Mouse (Mus musculus): ENCODE results near the gene Osbpl9.

Gene Osbpl9

GRCm38 (mm10) chr4:109201582-109202424 lies at the start of gene Osbpl9:
Gene Osbpl9, minus strand, starts transcription at chr4:109202272.
- DNase-seq (ENCODE audit: low spot score in 2 of 2), result peak; percentile 97 to 99

GRCm38 (mm10) chr4:109251605-109252004 lies 49.5 kb upstream of the Osbpl9 start:
- no peak for DNase-seq (ENCODE audit: low spot score in 2 of 2)

- DNase-seq (ENCODE audit: low spot score in 2 of 2), result no peak
Observed at GRCm38 (mm10) chr4:109245016-109245620, 43.0 kb upstream of the Osbpl9 start.

GRCm38 (mm10) chr4:109244506-109244905 lies 42.4 kb upstream of the Osbpl9 start:
- DNase-seq (ENCODE audit: low spot score in 2 of 2), result no peak

GRCm38 (mm10) chr4:109241934-109242333 lies 39.9 kb upstream of the Osbpl9 start:
- peak in 1 of 2 experiments; percentile 60 for DNase-seq (ENCODE audit: low spot score in 2 of 2)

GRCm38 (mm10) chr4:109241221-109241620 lies 39.1 kb upstream of the Osbpl9 start:
- no peak for DNase-seq (ENCODE audit: low spot score in 2 of 2)

GRCm38 (mm10) chr4:109238428-109239268 lies 36.6 kb upstream of the Osbpl9 start:
- DNase-seq (ENCODE audit: low spot score in 2 of 2), result no peak

- no peak for DNase-seq (ENCODE audit: low spot score in 2 of 2)
Observed at GRCm38 (mm10) chr4:109236186-109236879, 34.3 kb upstream of the Osbpl9 start.

GRCm38 (mm10) chr4:109234806-109235350 lies 32.8 kb upstream of the Osbpl9 start:
- DNase-seq (ENCODE audit: low spot score in 2 of 2), result no peak

- no peak for DNase-seq (ENCODE audit: low spot score in 2 of 2)
Observed at GRCm38 (mm10) chr4:109234185-109234584, 32.1 kb upstream of the Osbpl9 start, which contains the start of gene Calr4. Gene Calr4, plus strand, starts transcription at chr4:109234485.

- DNase-seq (ENCODE audit: low spot score in 2 of 2), result no peak
Observed at GRCm38 (mm10) chr4:109229766-109230279, 27.8 kb upstream of the Osbpl9 start.

- no peak for DNase-seq (ENCODE audit: low spot score in 2 of 2)
Observed at GRCm38 (mm10) chr4:109226071-109226470, 24.0 kb upstream of the Osbpl9 start.

- no peak for DNase-seq (ENCODE audit: low spot score in 2 of 2)
Observed at GRCm38 (mm10) chr4:109225606-109226005, 23.5 kb upstream of the Osbpl9 start.

- DNase-seq (ENCODE audit: low spot score in 2 of 2), result peak; percentile 67 to 75
Observed at GRCm38 (mm10) chr4:109224762-109225552, 22.9 kb upstream of the Osbpl9 start.

- no peak for DNase-seq (ENCODE audit: low spot score in 2 of 2)
Observed at GRCm38 (mm10) chr4:109222001-109222400, 19.9 kb upstream of the Osbpl9 start.

GRCm38 (mm10) chr4:109220441-109220940 lies 18.4 kb upstream of the Osbpl9 start:
- DNase-seq (ENCODE audit: low spot score in 2 of 2), result no peak

- DNase-seq (ENCODE audit: low spot score in 2 of 2), result no peak
Observed at GRCm38 (mm10) chr4:109218008-109218407, 15.9 kb upstream of the Osbpl9 start.

GRCm38 (mm10) chr4:109213986-109214385 lies 11.9 kb upstream of the Osbpl9 start:
- DNase-seq (ENCODE audit: low spot score in 2 of 2), result no peak

- no peak for DNase-seq (ENCODE audit: low spot score in 2 of 2)
Observed at GRCm38 (mm10) chr4:109210881-109211280, 8.8 kb upstream of the Osbpl9 start.

- DNase-seq (ENCODE audit: low spot score in 2 of 2), result no peak
Observed at GRCm38 (mm10) chr4:109210253-109210652, 8.2 kb upstream of the Osbpl9 start.

Measured in urinary bladder, postnatal 4 days (tissue).